Mouse (Mus musculus): ENCODE results near the gene Bard1. TPM values are rescaled to one million over a fixed set of nuclear protein-coding genes. Genes with fewer than 3 reads are reported as not detected.

Gene Bard1
- polyA plus RNA-seq (2015; fragmentation: Nextera tagmentation; extraction: Ambion mirVana) = 1.8 and 2.6 TPM in 2 replicates

DNA sequence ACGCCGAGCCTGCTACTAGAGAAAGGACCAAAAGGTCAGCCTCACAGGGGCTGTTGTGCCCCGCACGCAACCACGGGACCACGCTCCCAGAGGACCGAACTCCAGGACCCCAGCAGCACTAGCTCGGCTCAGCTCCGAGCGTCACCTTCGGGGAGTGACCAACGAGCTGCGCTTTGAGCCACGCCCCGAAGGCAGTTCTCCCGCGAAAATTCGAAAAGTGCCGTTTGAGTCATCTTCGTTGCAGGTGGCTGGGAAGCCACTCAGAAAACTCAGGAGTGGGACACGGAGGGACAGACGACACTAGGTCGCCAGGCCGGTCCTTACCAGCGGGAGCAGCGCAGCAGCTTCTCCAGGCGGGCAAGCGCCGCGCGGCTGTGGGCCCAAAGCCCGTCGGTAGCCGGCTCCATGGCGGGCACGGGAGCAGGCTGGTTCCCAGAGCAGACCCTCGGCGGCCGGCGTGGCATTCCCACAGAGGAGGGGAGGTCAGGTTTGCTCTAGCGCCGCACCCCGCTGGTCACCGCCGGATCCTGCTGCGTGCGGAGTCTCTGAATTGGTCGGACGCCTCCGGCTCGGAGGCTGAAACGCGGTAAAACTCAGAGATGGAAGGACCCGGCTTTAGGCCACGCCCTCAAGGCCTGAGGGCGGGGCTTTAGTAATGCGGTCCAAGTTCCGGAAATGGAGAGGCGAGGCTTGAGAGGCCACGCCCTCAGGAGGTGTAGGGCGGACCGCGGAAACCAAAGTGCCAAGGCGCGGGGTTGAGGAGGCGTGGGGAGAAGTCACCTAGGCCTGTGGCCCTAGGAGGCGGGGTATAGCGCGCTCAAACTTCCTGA, at the start of gene Bard1:
Bard1 (minus strand) TSS at position 803 of the 830 bp plus-strand sequence.
- Histone ChIP-seq H3K4me3 (ENCODE audit: low read depth, low read length) (peak within 1 kb of the TSS; percentile 94), H3K4me2 (ENCODE audit: low read depth, low read length) (peak within 1 kb of the TSS; percentile 63), H3K9ac (ENCODE audit: low read depth, low read length) (peak within 1 kb of the TSS; percentile 91), H3K27me3 (ENCODE audit: control insufficient read depth, insufficient read depth, low read depth, low read length) (no peaks in the 10 kb centered on the region), H3K9me3 (replicated peaks; ENCODE audit: control insufficient read depth, low read length) (no peaks in the 10 kb centered on the region), H3K4me1 (ENCODE audit: control insufficient read depth, low read depth, low read length) (peaks cover 35% of the 10 kb centered on the region), H3K27ac (ENCODE audit: low read length) (peak within 1 kb of the TSS; percentile 91), H3K36me3 (ENCODE audit: control insufficient read depth, insufficient read depth) (no peaks in the 10 kb centered on the region)
- ATAC-seq (ENCODE audit: low read depth) = peak; percentile 97
- WGBS (ENCODE audit: insufficient replicate concordance) = under 1% methylated on average over 69 of the region's 69 CpGs

DNA sequence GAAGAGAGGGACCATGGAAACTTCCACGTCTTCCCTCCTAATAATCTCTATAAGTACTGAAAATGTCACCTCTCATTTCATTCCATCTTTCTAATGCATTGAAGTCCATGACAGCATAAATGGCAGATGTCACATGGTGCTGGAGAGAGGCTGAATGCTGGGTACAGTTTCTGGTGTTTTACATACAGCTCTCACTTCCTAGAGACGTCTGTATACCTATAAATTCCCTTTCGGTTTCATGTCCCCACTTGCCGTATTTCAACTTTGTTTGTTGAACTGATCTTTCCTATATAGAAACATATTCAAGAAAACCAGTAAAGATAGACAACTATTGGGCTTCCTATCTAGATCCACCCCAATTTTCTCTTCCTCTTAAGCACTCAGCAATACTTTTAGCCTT, 24.2 kb upstream of the Bard1 start:
- Histone ChIP-seq H3K9ac (ENCODE audit: low read depth, low read length) (no peak overlapping the region), H3K4me2 (ENCODE audit: low read depth, low read length) (no peak overlapping the region), H3K4me1 (ENCODE audit: control insufficient read depth, low read depth, low read length) (no peaks in the 10 kb centered on the region), H3K4me3 (ENCODE audit: low read depth, low read length) (no peak overlapping the region), H3K27me3 (ENCODE audit: control insufficient read depth, insufficient read depth, low read depth, low read length) (no peaks in the 10 kb centered on the region), H3K36me3 (ENCODE audit: control insufficient read depth, insufficient read depth) (no peaks in the 10 kb centered on the region), H3K9me3 (replicated peaks; ENCODE audit: control insufficient read depth, low read length) (no peaks in the 10 kb centered on the region), H3K27ac (ENCODE audit: low read length) (no peak overlapping the region)
- WGBS (ENCODE audit: insufficient replicate concordance) = 64% methylated on average over 4 of the region's 4 CpGs
- no peak for ATAC-seq (ENCODE audit: low read depth)

DNA sequence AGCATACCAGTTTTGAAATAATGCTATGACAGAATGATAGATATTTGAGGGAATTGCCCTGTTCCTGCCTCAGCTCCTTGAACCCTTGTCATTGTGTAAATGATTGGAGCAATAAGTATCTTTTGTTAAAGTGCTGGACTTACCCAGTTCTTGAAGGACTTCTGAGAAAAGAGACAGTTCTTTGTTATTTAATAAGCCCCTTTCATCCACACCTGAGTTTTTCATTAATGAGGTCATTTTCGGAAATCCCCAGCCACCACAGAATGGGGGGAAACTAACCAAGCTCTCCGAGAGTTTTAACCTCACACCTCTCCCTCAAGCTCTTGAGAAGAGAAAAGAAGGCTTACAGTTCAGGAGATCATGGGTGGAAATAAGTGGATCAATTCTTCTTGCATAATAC, 15.6 kb upstream of the Bard1 start:
- no peak for ATAC-seq (ENCODE audit: low read depth)
- no peaks in the 10 kb centered on the region for H3K9me3 ChIP-seq (replicated peaks; ENCODE audit: control insufficient read depth, low read length)
- no peaks in the 10 kb centered on the region for H3K4me1 ChIP-seq (ENCODE audit: control insufficient read depth, low read depth, low read length)
- H3K4me2 ChIP-seq (ENCODE audit: low read depth, low read length) = no peak overlapping the region
- H3K36me3 ChIP-seq (ENCODE audit: control insufficient read depth, insufficient read depth) = no peaks in the 10 kb centered on the region
- no peak overlapping the region for H3K9ac ChIP-seq (ENCODE audit: low read depth, low read length)
- H3K27ac ChIP-seq (ENCODE audit: low read length) = no peak overlapping the region
- WGBS (ENCODE audit: insufficient replicate concordance) = 77% methylated on average over 2 of the region's 2 CpGs
- H3K4me3 ChIP-seq (ENCODE audit: low read depth, low read length) = no peak overlapping the region
- H3K27me3 ChIP-seq (ENCODE audit: control insufficient read depth, insufficient read depth, low read depth, low read length) = no peaks in the 10 kb centered on the region

DNA sequence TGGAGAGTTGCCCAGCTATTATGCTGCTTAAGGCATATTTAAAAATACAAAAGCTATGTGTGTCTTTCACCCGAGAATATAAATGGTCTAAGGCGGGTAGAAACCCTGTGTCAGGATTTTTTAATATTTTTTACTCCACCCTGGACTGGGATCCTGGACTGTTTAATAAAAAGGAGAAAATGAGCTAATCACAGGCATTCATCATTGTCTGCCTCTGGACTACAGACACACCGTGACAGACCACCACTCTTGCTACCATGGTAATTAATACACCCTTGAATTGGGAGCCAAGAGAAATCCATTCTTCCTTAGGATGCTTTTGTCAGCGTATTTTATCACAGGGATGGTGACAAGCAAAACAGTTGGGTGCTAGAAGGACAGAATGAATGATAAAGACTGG, 14.3 kb upstream of the Bard1 start:
- no peak overlapping the region for H3K27ac ChIP-seq (ENCODE audit: low read length)
- no peak for ATAC-seq (ENCODE audit: low read depth)
- H3K36me3 ChIP-seq (ENCODE audit: control insufficient read depth, insufficient read depth) = no peaks in the 10 kb centered on the region
- 66% methylated on average over 4 of the region's 4 CpGs for WGBS (ENCODE audit: insufficient replicate concordance)
- H3K4me1 ChIP-seq (ENCODE audit: control insufficient read depth, low read depth, low read length) = no peaks in the 10 kb centered on the region
- H3K4me2 ChIP-seq (ENCODE audit: low read depth, low read length) = no peak overlapping the region
- H3K27me3 ChIP-seq (ENCODE audit: control insufficient read depth, insufficient read depth, low read depth, low read length) = no peaks in the 10 kb centered on the region
- no peaks in the 10 kb centered on the region for H3K9me3 ChIP-seq (replicated peaks; ENCODE audit: control insufficient read depth, low read length)
- H3K4me3 ChIP-seq (ENCODE audit: low read depth, low read length) = no peak overlapping the region
- no peak overlapping the region for H3K9ac ChIP-seq (ENCODE audit: low read depth, low read length)

DNA sequence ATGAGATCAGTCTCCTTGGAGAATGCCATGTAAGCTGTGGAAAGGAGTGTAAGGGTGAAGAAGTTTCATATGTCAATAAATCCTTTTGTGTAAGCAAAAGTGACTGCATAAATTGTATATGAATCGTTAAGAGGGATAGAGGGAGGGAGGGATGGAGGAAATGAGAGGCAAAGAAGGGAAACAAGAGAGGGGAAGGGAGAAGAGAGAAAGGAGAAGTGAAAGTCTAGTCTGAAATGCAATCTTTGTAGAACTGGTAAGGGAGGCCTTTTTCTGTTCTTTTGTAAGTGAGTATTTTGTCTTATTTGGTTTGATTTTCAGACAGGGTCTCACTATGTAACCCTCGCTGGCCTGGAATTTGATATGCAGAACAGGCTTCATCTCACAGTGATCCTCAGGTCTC, 12.8 kb upstream of the Bard1 start:
- no peaks in the 10 kb centered on the region for H3K36me3 ChIP-seq (ENCODE audit: control insufficient read depth, insufficient read depth)
- no peak overlapping the region for H3K4me3 ChIP-seq (ENCODE audit: low read depth, low read length)
- H3K9ac ChIP-seq (ENCODE audit: low read depth, low read length) = no peak overlapping the region
- 31% methylated on average over 2 of the region's 2 CpGs for WGBS (ENCODE audit: insufficient replicate concordance)
- H3K27ac ChIP-seq (ENCODE audit: low read length) = no peak overlapping the region
- H3K4me2 ChIP-seq (ENCODE audit: low read depth, low read length) = no peak overlapping the region
- H3K27me3 ChIP-seq (ENCODE audit: control insufficient read depth, insufficient read depth, low read depth, low read length) = no peaks in the 10 kb centered on the region
- ATAC-seq (ENCODE audit: low read depth) = no peak
- H3K4me1 ChIP-seq (ENCODE audit: control insufficient read depth, low read depth, low read length) = no peaks in the 10 kb centered on the region
- H3K9me3 ChIP-seq (replicated peaks; ENCODE audit: control insufficient read depth, low read length) = no peaks in the 10 kb centered on the region

DNA sequence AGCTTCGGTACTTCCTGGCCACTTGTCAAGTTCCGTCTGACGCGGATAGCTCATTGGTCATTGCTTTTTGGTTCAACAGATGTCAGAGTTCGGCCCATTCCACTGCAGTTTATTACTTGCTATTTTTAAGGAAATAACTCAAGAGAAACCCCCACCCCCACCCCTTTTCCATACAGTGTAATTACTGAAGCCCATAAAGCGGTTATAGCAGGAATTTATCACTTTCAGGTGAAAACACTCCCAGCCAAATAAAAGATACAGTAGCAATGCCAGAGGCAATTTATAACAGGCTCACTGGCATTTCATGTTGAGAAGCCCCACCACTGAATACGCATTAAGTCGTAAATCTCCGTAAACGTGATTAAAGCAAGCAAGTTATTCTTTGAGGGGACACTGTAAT, 6.9 kb upstream of the Bard1 start:
- Histone ChIP-seq H3K9me3 (replicated peaks; ENCODE audit: control insufficient read depth, low read length) (no peaks in the 10 kb centered on the region), H3K27me3 (ENCODE audit: control insufficient read depth, insufficient read depth, low read depth, low read length) (no peaks in the 10 kb centered on the region), H3K4me2 (ENCODE audit: low read depth, low read length) (no peak overlapping the region), H3K27ac (ENCODE audit: low read length) (no peak overlapping the region), H3K4me3 (ENCODE audit: low read depth, low read length) (no peak overlapping the region), H3K4me1 (ENCODE audit: control insufficient read depth, low read depth, low read length) (peaks cover 8% of the 10 kb centered on the region), H3K9ac (ENCODE audit: low read depth, low read length) (no peak overlapping the region), H3K36me3 (ENCODE audit: control insufficient read depth, insufficient read depth) (no peaks in the 10 kb centered on the region)
- WGBS (ENCODE audit: insufficient replicate concordance) = 76% methylated on average over 10 of the region's 10 CpGs
- ATAC-seq (ENCODE audit: low read depth) = no peak

DNA sequence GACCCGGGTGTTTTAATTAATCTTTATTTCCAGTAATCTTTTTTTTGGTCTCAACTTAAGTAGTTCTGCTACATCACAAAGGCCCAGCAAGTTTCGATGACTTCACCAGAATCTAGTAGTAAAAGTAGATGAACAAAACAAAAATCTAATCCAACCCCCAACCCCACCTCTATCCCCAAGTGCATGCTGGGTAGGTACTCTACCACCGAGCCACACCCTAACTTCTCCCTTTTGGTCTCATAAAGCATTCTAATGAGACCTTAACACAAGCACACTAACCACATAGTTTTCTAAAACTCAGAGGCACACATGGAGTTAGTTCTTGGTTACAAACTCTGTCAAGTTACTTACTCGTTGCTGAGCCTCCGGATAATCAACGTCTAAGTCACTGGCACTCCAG, 3.2 kb upstream of the Bard1 start:
- Histone ChIP-seq H3K4me3 (ENCODE audit: low read depth, low read length) (no peak overlapping the region), H3K27me3 (ENCODE audit: control insufficient read depth, insufficient read depth, low read depth, low read length) (no peaks in the 10 kb centered on the region), H3K9ac (ENCODE audit: low read depth, low read length) (no peak overlapping the region), H3K27ac (ENCODE audit: low read length) (no peak overlapping the region; the same call in 1 of the 2 replicates), H3K36me3 (ENCODE audit: control insufficient read depth, insufficient read depth) (no peaks in the 10 kb centered on the region), H3K4me2 (ENCODE audit: low read depth, low read length) (0 out of 2 replicates have a peak overlapping the region, but pooled peaks have one; percentile 8), H3K4me1 (ENCODE audit: control insufficient read depth, low read depth, low read length) (peaks cover 16% of the 10 kb centered on the region), H3K9me3 (replicated peaks; ENCODE audit: control insufficient read depth, low read length) (no peaks in the 10 kb centered on the region)
- no peak for ATAC-seq (ENCODE audit: low read depth)
- WGBS (ENCODE audit: insufficient replicate concordance) = 69% methylated on average over 6 of the region's 6 CpGs

DNA sequence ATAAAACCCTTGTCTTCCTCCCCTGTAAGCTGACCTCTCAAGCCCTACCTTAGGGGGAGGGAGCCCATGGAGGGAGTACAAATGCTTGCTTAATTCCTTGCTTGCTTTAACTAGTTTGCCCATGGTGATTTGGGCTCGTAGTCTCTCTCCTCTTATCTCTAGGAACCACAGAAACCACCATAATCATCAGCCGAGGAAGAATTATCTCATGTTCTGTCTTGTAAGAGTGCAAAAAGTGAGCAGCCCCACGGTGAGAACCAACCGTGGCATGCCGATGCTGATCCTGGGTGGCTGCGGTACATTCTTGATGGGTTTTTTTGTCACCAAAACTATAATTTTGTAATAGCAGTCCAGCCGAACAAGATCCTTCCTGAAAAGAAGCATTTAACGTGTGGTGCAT, 2.8 kb upstream of the Bard1 start:
- Histone ChIP-seq H3K9ac (ENCODE audit: low read depth, low read length) (no peak overlapping the region), H3K4me1 (ENCODE audit: control insufficient read depth, low read depth, low read length) (peaks cover 16% of the 10 kb centered on the region), H3K4me2 (ENCODE audit: low read depth, low read length) (0 out of 2 replicates have a peak overlapping the region, but pooled peaks have one; percentile 8), H3K36me3 (ENCODE audit: control insufficient read depth, insufficient read depth) (no peaks in the 10 kb centered on the region), H3K27ac (ENCODE audit: low read length) (peak overlapping the region; percentile 28), H3K27me3 (ENCODE audit: control insufficient read depth, insufficient read depth, low read depth, low read length) (no peaks in the 10 kb centered on the region), H3K4me3 (ENCODE audit: low read depth, low read length) (no peak overlapping the region), H3K9me3 (replicated peaks; ENCODE audit: control insufficient read depth, low read length) (no peaks in the 10 kb centered on the region)
- no peak for ATAC-seq (ENCODE audit: low read depth)
- 29% methylated on average over 8 of the region's 8 CpGs for WGBS (ENCODE audit: insufficient replicate concordance)

DNA sequence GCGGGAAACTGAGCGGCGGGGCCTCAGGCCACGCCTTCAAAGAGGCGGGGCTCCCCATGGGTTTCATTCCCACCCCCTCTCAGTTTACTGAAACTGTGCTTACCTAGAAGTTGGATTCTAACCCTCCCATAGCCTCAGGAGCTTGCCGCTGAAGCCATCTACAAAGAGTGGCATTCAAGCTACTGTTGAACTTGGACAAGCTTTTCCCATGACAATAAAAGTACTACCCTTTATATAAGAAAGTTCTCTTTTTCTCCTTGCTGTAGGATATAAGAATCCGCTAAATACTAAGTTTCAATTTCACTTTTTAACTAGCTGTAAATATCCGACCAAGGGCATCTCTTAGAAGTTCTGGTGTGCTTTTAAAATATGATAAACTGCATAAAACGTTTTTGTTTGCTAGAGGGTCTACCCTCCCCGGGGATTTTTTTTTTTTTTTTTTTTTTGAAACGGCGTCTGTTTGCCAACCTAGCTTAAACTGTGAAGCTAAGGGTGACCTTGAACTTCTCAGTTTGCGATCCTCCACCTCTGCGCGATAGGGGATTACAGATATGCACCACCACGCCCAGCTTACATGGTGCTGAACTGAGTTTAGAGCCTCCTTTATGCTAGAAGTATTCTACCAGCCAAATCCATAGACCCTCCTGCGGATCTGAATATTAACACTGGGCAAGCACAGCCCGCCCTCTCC, 373 bp upstream of the Bard1 start:
- Histone ChIP-seq H3K4me2 (ENCODE audit: low read depth, low read length) (peak overlapping the region; percentile 63), H3K27me3 (ENCODE audit: control insufficient read depth, insufficient read depth, low read depth, low read length) (no peaks in the 10 kb centered on the region), H3K4me1 (ENCODE audit: control insufficient read depth, low read depth, low read length) (peaks cover 32% of the 10 kb centered on the region), H3K27ac (ENCODE audit: low read length) (peak overlapping the region; percentile 91), H3K4me3 (ENCODE audit: low read depth, low read length) (peak overlapping the region; percentile 94), H3K9me3 (replicated peaks; ENCODE audit: control insufficient read depth, low read length) (no peaks in the 10 kb centered on the region), H3K9ac (ENCODE audit: low read depth, low read length) (peak overlapping the region; percentile 62), H3K36me3 (ENCODE audit: control insufficient read depth, insufficient read depth) (no peaks in the 10 kb centered on the region)
- 12% methylated on average over 18 of the region's 18 CpGs for WGBS (ENCODE audit: insufficient replicate concordance)
- peak; percentile 35 for ATAC-seq (ENCODE audit: low read depth)

All from liver, embryonic 16.5 days (tissue).